Mouse (Mus musculus) hindbrain, postnatal 0 days (tissue): ENCODE results near the gene Sash1. TPM values are rescaled to one million over a fixed set of nuclear protein-coding genes. Genes with fewer than 3 reads are reported as not detected.

Experiments used
- ATAC-seq: fragments of 200-750 bp; cut with Nextera tagmentation; 2 replicates; pipeline ENCODE4 v1.8.0; 2017; ENCODE audit warnings: mild to moderate bottlenecking, moderate TSS enrichment, moderate library complexity
- DNase-seq: peaks from one replicate; pipeline ENCODE4 v3.0.0-alpha.2; 2015; ENCODE audit warnings: low spot score
- H3K27ac ChIP-seq: fragments of 300-500 bp; sonication (generic); 2 replicates; pipeline ENCODE4 v1.5.1; 2014; ENCODE audit warnings: mild to moderate bottlenecking
- H3K27me3 ChIP-seq: fragments of 300-500 bp; sonication (generic); 2 replicates; pipeline ENCODE4 v1.6.1; 2014; ENCODE audit warnings: low read length, mixed read lengths; ENCODE audit not compliant: insufficient read depth
- H3K36me3 ChIP-seq: fragments of 300-500 bp; sonication (generic); 2 replicates; pipeline ENCODE4 v1.6.1; 2014; ENCODE audit warnings: low read length, mixed read lengths; ENCODE audit not compliant: insufficient read depth
- H3K4me1 ChIP-seq: fragments of 300-500 bp; sonication (generic); 2 replicates; pipeline ENCODE4 v1.6.1; 2014; ENCODE audit warnings: antibody characterized with exemption, low read length, mixed read lengths; ENCODE audit not compliant: insufficient read depth
- H3K4me2 ChIP-seq: fragments of 300-500 bp; sonication (generic); 2 replicates; pipeline ENCODE4 v1.6.1; 2014; ENCODE audit warnings: low read depth, mild to moderate bottlenecking, low read length, moderate library complexity, mixed read lengths
- H3K4me3 ChIP-seq: fragments of 300-500 bp; sonication (generic); 2 replicates; pipeline ENCODE4 v1.5.1; 2014; ENCODE audit warnings: low read length
- H3K9ac ChIP-seq: fragments of 300-500 bp; sonication (generic); replicated peaks from 2 replicates; pipeline ENCODE4 v1.6.1; 2014; ENCODE audit warnings: mild to moderate bottlenecking, low read length, moderate library complexity, mixed read lengths
- H3K9me3 ChIP-seq: fragments of 300-500 bp; sonication (generic); 2 replicates; pipeline ENCODE4 v1.6.1; 2016; ENCODE audit warnings: low read length, mixed read lengths
- CTCF ChIP-seq: IDR thresholded peaks from 2 replicates; pipeline ENCODE4 v1.5.1; 2016; ENCODE audit warnings: antibody characterized with exemption, control low read depth, low read depth
- WGBS: fragments of 180-500 bp; shearing (Covaris S2); extraction: QIAGEN DNeasy Blood & Tissue Kit; methylation state at CpG from one replicate; pipeline ENCODE4 v1.1.7; 2014; 5-methylcytosine and 5-hydroxymethylcytosine counted together
- polyA plus RNA-seq: library from polyadenylated mRNA; unstranded; fragments of >200 nt; fragmentation: Nextera tagmentation; extraction: Ambion mirVana; gene quantifications from 2 replicates; pipeline ENCODE4 v1.2.1, GENCODE M21; 2015
- total RNA-seq: library from RNA; depleted of rRNA; stranded (reverse); fragments of >200 nt; gene quantifications from 2 replicates; pipeline ENCODE4 v1.2.3, GENCODE M21; 2014

Gene Sash1
- total and polyA plus RNA-seq, 2 experiments from 2014 or later = 7.4 to 50.8 TPM

GRCm38 (mm10) chr10:8917350-8917749, 31.5 kb upstream of the Sash1 start:
- Histone ChIP-seq H3K4me2 (no peak overlapping the region), H3K9ac (no peak overlapping the region), H3K36me3 (no peaks in the 10 kb centered on the region), H3K4me1 (no peaks in the 10 kb centered on the region), H3K27me3 (no peaks in the 10 kb centered on the region), H3K4me3 (no peak overlapping the region), H3K27ac (no peak overlapping the region), H3K9me3 (no peaks in the 10 kb centered on the region)
- WGBS = 94% methylated on average over 4 of the region's 4 CpGs
- DNase-seq (no peak), ATAC-seq (no peak)
- TF ChIP-seq CTCF = no peak

GRCm38 (mm10) chr10:8915755-8916154, 29.9 kb upstream of the Sash1 start:
- 85% methylated on average over 5 of the region's 5 CpGs for WGBS
- no peak for ATAC-seq
- H3K9ac ChIP-seq = no peak overlapping the region

GRCm38 (mm10) chr10:8913904-8914303, 28.0 kb upstream of the Sash1 start:
- DNase-seq = no peak
- Histone ChIP-seq H3K9me3 (no peaks in the 10 kb centered on the region), H3K9ac (no peak overlapping the region), H3K4me3 (no peak overlapping the region), H3K4me2 (no peak overlapping the region), H3K27ac (no peak overlapping the region), H3K36me3 (no peaks in the 10 kb centered on the region), H3K4me1 (no peaks in the 10 kb centered on the region), H3K27me3 (no peaks in the 10 kb centered on the region)
- no peak for ATAC-seq
- 90% methylated on average over 4 of the region's 4 CpGs for WGBS
- TF ChIP-seq CTCF = no peak

More at GRCm38 (mm10) chr10:8915755-8916154, 29.9 kb upstream of the Sash1 start:
- Histone ChIP-seq H3K9me3 (no peaks in the 10 kb centered on the region), H3K4me2 (no peak overlapping the region), H3K27ac (no peak overlapping the region), H3K27me3 (no peaks in the 10 kb centered on the region), H3K36me3 (no peaks in the 10 kb centered on the region), H3K4me3 (no peak overlapping the region), H3K4me1 (no peaks in the 10 kb centered on the region)
- TF ChIP-seq CTCF = no peak
- DNase-seq = no peak

- H3K27ac ChIP-seq = no peak overlapping the region
- no peaks in the 10 kb centered on the region for H3K4me1 ChIP-seq
- H3K27me3 ChIP-seq = no peaks in the 10 kb centered on the region
- no peaks in the 10 kb centered on the region for H3K9me3 ChIP-seq
- H3K9ac ChIP-seq = no peak overlapping the region
- 83% methylated on average over 5 of the region's 5 CpGs for WGBS
- no peaks in the 10 kb centered on the region for H3K36me3 ChIP-seq
- no peak for DNase-seq
- no peak overlapping the region for H3K4me3 ChIP-seq
- no peak for TF ChIP-seq CTCF
- H3K4me2 ChIP-seq = no peak overlapping the region
- ATAC-seq = no peak
These were observed 26.9 kb upstream of the Sash1 start for GRCm38 (mm10) chr10:8912706-8913275.

GRCm38 (mm10) chr10:8912213-8912612, 26.3 kb upstream of the Sash1 start:
- no peak for ATAC-seq
- TF ChIP-seq CTCF = no peak

GRCm38 (mm10) chr10:8910237-8910990, 24.5 kb upstream of the Sash1 start:
- no peak for DNase-seq
- WGBS = 71% methylated on average over 16 of the region's 16 CpGs

More at GRCm38 (mm10) chr10:8912213-8912612, 26.3 kb upstream of the Sash1 start:
- Histone ChIP-seq H3K4me2 (no peak overlapping the region), H3K4me1 (no peaks in the 10 kb centered on the region), H3K36me3 (no peaks in the 10 kb centered on the region), H3K9me3 (no peaks in the 10 kb centered on the region), H3K27ac (no peak overlapping the region), H3K27me3 (no peaks in the 10 kb centered on the region), H3K4me3 (no peak overlapping the region), H3K9ac (no peak overlapping the region)
- WGBS = 82% methylated on average over 4 of the region's 4 CpGs
- DNase-seq = no peak

GRCm38 (mm10) chr10:8903086-8903485, 17.2 kb upstream of the Sash1 start:
- Histone ChIP-seq H3K4me2 (no peak overlapping the region), H3K9ac (no peak overlapping the region), H3K9me3 (no peaks in the 10 kb centered on the region), H3K36me3 (no peaks in the 10 kb centered on the region), H3K4me3 (no peak overlapping the region), H3K27me3 (no peaks in the 10 kb centered on the region), H3K27ac (no peak overlapping the region), H3K4me1 (no peaks in the 10 kb centered on the region)
- TF ChIP-seq CTCF = no peak
- DNase-seq = no peak
- WGBS = 92% methylated on average over 6 of the region's 6 CpGs
- no peak for ATAC-seq

More at GRCm38 (mm10) chr10:8910237-8910990, 24.5 kb upstream of the Sash1 start:
- Histone ChIP-seq H3K4me1 (no peaks in the 10 kb centered on the region), H3K9me3 (no peaks in the 10 kb centered on the region), H3K4me2 (no peak overlapping the region), H3K27ac (no peak overlapping the region), H3K9ac (no peak overlapping the region), H3K36me3 (no peaks in the 10 kb centered on the region), H3K27me3 (no peaks in the 10 kb centered on the region), H3K4me3 (no peak overlapping the region)
- ATAC-seq = no peak
- no peak for TF ChIP-seq CTCF
